Mouse (Mus musculus): Measurements from ENCODE around the gene Btbd9. TPM values are rescaled to one million over a fixed set of nuclear protein-coding genes. Genes with fewer than 3 reads are reported as not detected.
A peak's percentile ranks its signal among the peaks of the same experiment; 100 is the strongest.

Gene Btbd9
- total RNA-seq, 2 experiments from 2014 or later = 100 to 101 TPM

GRCm38 (mm10) chr17:30222837-30223236, 353.5 kb downstream of the Btbd9 start:
- DNase-seq (ENCODE audit: low spot score in 2 of 2) = no peak

DNA sequence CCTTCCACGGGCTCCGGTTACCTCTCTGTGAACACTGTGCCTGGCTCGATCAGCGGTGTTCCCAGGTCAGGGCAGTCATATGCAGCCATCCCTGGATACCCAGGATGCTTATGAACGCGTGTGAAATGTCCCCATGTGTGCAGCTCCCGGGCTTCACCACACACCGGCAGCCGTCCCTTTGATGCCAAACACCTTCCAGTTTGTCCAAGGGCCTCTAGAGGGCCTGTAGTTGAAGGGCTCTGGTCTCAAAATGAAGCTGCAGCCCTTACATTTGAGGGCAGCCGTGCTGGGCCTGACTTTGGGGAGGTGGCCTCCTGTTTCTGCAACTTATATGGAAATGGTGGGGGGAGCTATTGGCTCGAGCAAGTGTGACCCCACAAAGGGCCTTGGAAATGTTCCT, 353.9 kb downstream of the Btbd9 start:
- no peak for DNase-seq (ENCODE audit: low spot score in 2 of 2)

GRCm38 (mm10) chr17:30221677-30222076, 354.6 kb downstream of the Btbd9 start:
- DNase-seq (ENCODE audit: low spot score in 2 of 2) = no peak

DNA sequence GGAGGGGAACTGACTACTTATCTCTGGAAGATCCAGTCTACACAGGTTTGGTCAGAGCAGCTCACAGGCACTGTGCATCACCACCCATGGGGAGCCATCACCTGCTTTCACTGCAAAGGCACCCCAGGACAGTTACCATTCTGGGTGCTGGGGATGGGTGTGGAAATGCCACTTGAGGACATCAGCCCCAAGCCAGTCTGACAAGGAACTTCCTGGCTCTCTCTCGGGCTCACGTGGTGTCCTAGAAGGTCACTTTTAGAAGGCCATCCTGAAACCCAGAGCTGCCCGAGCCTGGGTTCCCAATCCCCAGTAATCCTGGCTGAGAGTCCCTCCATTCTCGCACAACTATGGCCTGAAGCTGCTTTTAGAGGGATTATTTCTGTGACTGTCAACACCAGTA, 360.5 kb downstream of the Btbd9 start:
- DNase-seq (ENCODE audit: low spot score in 2 of 2) = no peak

- DNase-seq (ENCODE audit: low spot score in 2 of 2) = peak; percentile 66 to 76
These were observed 361.9 kb downstream of the Btbd9 start for GRCm38 (mm10) chr17:30214393-30214792.

GRCm38 (mm10) chr17:30213371-30213770, 362.9 kb downstream of the Btbd9 start:
- DNase-seq (ENCODE audit: low spot score in 2 of 2) = no peak

GRCm38 (mm10) chr17:30212647-30213046, 363.6 kb downstream of the Btbd9 start:
- DNase-seq (ENCODE audit: low spot score in 2 of 2) = no peak

DNA sequence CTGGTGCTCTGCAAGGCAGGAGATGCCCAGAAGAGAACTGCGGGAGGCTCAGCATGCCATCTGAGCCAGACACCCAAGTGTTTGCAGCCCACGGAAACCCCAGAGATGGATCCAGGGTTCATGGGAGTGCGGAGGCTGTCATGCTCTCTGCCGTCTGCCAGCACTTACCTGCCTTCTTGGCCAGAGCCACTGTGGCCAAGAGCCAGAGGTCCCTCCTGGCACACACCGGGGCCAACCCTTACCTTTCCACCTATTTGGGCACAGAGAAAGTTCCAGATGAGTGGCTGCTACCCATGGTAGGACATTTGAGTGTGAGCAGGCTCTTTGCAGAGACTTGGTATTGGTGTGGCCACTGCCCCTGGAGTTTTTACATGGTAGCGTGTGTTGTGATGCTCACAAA, 365.4 kb downstream of the Btbd9 start:
- no peak for DNase-seq (ENCODE audit: low spot score in 2 of 2)

- DNase-seq (ENCODE audit: low spot score in 2 of 2) = no peak
These were observed 366.0 kb downstream of the Btbd9 start for GRCm38 (mm10) chr17:30210262-30210661.

DNA sequence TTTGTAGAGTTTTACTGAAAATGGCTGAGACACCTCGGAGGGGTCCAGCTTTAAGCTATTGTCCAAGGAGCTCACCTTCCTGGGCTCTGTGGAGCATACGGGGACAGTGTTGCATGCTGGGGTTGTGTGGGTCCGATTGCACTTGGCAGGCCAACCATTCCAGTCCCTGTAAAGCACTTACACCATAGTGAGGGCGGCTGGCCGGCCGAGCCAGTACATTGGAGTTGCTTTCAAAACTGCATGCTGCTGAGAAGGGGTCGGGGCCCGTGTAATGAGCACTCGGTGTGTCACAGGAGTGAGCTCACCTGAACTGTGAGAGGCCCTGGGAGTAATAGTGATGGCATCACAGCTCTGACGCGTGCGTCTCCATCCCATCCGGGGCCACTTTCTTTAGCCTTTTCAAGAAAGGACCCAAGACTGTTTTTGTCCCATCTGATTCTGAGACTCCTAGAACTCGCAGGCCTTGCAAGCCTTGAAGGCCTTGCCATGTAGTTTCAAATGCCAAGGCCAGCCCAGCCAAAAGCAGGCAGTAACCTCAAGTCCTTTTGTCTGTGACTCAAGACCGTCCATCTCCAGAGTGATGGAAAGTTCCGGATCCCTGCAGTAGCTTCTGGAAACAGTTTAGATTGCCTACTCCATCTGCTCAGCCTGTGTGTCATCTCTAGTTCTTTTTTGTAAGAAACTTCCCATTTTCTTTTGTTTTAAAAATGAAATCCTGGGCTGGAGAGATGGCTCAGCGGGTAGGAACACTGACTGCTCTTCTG, 371.0 kb downstream of the Btbd9 start:
- no peak for DNase-seq (ENCODE audit: low spot score in 2 of 2)

- no peak for DNase-seq (ENCODE audit: low spot score in 2 of 2)
These were observed 376.0 kb downstream of the Btbd9 start for GRCm38 (mm10) chr17:30200283-30200682.

GRCm38 (mm10) chr17:30199374-30200247, 376.7 kb downstream of the Btbd9 start:
- no peak for DNase-seq (ENCODE audit: low spot score in 2 of 2)

DNA sequence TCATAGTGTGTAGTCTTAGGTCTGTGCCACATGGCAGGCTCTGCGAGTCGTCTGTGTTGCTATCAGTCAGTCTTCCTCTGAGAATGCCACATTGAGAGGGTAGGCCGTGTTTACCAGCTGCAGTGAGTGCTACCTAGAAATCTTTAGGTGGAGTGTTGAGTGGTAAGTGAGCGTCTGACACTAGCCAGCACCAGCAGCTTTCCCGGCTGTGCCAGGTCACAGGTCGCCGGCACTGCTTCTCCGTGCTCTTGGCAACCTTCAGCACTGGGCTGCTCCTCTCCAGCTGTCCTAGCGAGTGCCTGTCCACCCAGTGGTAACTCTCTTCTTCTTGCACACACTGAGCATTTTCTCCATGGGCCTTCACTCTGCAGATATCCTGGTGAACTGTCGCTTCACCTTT, 377.9 kb downstream of the Btbd9 start:
- DNase-seq (ENCODE audit: low spot score in 2 of 2) = no peak

- peak in 1 of 2 experiments; percentile 2 for DNase-seq (ENCODE audit: low spot score in 2 of 2)
These were observed 378.8 kb downstream of the Btbd9 start for GRCm38 (mm10) chr17:30197280-30198030.

DNA sequence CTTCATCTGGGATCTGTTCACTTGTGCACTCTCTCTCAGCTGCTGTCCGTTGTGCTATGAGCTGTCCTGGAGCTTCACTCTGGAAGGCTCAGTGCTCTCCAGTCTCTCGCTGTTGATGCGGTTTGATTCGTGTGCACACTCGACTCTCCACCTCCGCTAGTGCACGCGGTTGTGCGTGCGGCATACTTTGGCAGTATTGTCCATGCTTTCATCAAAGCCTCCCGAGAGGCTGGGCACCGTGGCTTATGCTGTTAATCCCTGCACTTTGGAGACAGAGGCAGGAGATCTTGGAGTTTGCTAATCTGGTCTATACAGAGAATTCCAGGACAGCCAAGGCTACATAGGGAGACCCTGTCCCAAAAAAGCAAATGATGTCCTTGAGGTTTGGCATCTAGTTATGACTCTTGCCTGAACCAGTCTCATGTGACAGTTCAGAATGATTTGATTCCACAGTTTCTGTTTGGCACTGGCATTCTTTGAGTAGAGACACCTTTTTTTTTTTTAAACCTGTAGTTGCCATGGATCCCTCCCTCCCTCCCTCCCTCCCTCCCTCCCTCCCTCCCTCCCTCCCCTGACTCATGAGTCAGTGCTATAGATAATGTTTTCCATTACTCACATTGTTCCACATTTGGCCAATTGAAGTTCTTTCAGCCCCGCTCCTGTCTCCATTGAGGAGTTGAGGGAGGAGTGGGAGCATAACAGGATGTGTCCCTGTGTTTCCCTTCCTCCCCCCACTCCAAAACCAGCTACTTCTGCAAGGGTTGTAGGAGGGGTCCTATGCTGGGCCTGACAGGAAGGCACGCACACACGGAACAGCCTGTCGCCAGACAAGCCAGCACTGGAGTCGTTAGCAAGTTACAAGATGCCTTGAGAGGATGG, 379.6 kb downstream of the Btbd9 start:
- peak; percentile 51 for DNase-seq (ENCODE audit: low spot score in 2 of 2)

DNA sequence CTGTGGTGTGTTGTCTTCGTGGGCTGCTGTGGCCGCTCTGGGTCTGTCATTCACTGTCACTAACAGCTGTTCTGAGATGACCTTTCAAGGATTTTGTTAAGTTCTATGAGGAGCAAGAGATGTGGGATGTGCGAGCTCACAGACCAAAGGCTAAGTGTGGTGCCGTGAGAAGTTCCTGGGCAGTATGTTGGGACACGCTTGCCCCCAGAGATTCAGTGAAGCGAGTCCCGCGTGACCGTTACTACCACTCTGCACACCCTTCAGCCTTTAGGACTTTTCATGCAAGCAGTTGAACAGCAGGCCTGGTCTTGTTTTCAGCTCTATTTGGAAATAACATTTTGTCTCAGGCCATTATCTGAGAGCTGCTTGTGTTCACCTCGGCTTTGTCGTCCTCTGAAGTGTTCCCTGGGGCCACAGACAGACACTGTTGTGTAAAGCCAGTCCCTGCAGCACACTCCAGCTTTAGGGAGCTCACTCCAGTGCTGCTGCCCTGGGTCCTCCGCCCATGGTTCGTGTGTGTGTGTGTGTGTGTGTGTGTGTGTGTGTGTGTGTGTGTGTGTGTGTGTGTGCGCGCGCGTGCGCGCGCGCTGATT, 380.6 kb downstream of the Btbd9 start:
- DNase-seq (ENCODE audit: low spot score in 2 of 2) = peak; percentile 2 to 7

- peak; percentile 1 to 10 for DNase-seq (ENCODE audit: low spot score in 2 of 2)
These were observed 381.5 kb downstream of the Btbd9 start for GRCm38 (mm10) chr17:30194629-30195445.

DNA sequence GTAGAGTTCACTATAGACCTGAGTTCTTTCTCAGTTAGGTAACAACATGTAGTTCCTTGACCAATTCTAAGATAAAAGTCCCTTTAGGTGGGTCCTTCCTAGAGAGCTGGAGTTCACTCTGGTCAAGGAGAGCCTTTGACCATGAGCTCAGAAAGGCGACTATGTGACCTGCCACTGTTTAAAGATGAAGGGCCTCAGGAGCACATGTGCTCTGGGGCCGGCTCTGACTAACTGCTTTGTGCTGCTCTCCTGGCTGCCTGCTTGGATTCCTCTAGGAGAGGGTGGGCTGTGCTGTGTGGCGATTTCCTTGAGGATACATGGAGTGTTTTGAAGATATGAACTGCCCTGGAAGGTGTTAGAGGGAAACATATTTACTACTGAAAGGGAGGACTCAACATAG, 382.2 kb downstream of the Btbd9 start:
- peak in 1 of 2 experiments; percentile 1 for DNase-seq (ENCODE audit: low spot score in 2 of 2)

DNA sequence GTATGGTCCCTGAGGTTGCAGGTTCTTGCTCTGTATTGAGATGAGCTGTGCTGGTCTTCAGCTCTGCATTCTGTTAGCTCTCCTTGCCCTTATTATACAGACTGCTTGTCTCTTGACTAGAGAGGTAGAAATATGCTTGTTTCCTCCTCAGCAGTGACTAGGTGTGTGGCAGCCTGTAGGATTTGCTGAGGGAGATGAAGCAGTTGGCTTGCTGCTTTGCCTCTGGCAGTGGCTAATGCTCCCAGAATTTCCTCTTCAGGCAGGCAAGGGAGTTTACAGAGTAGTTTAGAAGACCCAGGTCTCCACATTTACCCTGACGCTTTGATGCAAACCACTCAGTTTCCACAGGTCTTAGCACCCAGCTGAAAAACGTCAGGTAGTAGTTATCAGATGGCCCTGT, 382.7 kb downstream of the Btbd9 start:
- peak in 1 of 2 experiments; percentile 1 for DNase-seq (ENCODE audit: low spot score in 2 of 2)

Data from left cerebral cortex, adult 18-20 months (tissue).